Mouse (Mus musculus) small intestine, adult 2 months (tissue): Measurements from ENCODE around the gene Gtf2b.

Experiments used
- CTCF ChIP-seq: fragments of 200-500 bp; IDR thresholded peaks from 2 replicates; pipeline ENCODE4 v1.5.1; 2012; ENCODE audit warnings: low read depth, mild to moderate bottlenecking, control low read depth, inconsistent platforms, low read length, moderate library complexity, mixed read lengths; ENCODE audit not compliant: insufficient replicate concordance, insufficient read length; ENCODE audit errors: extremely low read depth
- POLR2A ChIP-seq: fragments of 200-500 bp; IDR thresholded peaks from 2 replicates; pipeline ENCODE4 v1.6.1; 2012; ENCODE audit warnings: low read depth, mild to moderate bottlenecking, control low read depth, inconsistent platforms, low read length, moderate library complexity

- TF ChIP-seq CTCF, result no peak
- TF ChIP-seq POLR2A, result no peak
These were observed 46.7 kb downstream of the Gtf2b start for GRCm38 (mm10) chr3:142811582-142811981.
